Mouse (Mus musculus): Measurements from ENCODE around the gene Olfr819. TPM values are rescaled to one million over a fixed set of nuclear protein-coding genes. Genes with fewer than 3 reads are reported as not detected.

Olfr819 gene
- polyA plus RNA-seq (2015; fragmentation: Nextera tagmentation; extraction: Ambion mirVana): not detected in 2 replicates

GRCm38 (mm10) chr10:129967166-129967565 lies at the start of gene Olfr819:
Gene Olfr819, minus strand, starts transcription at chr10:129967266.

DNA sequence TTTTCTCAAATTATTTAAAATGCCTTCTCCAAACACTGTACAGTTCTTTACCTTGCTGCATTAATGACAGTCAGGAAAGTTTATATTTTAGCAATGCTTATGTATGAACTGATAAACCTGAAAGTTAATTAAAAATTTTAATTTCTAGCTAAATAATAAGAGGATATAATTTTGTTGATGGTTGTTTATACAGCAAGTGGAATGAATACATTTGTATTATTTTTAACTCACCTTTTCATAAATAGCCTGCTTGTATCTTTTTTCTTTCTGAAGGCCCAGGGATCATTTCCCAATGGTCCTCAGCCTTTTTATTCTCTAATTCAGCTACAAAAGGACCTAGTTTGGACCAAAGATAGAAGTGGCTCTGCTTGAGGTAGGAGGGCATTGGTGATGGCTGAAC lies 45.3 kb upstream of the Olfr819 start, which contains the start of gene Olfr820:
Gene Olfr820 (plus strand): TSS at position 301 of the 400 bp plus-strand sequence.

DNA sequence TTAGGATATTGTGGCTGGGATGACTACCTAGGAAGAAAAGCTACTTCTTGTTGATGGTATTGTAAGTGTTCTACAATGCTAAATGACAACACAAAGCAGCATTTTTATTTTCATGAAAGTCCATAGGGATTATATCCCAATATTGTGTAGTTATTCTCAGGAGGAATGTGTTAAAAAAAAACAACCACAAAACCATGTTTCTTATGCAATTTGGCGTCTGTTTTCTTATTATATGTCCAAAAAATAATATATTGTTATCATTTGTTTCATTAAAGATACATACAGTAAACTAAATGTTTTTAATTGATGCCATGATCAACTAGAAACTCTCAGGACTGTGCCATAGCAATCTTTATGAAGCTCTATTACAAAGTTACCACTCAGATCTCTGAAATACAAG lies 17.9 kb upstream of the Olfr819 start, which contains the start of gene Gm10310:
Gene Gm10310 (minus strand): TSS at position 101 of the 400 bp plus-strand sequence.

DNA sequence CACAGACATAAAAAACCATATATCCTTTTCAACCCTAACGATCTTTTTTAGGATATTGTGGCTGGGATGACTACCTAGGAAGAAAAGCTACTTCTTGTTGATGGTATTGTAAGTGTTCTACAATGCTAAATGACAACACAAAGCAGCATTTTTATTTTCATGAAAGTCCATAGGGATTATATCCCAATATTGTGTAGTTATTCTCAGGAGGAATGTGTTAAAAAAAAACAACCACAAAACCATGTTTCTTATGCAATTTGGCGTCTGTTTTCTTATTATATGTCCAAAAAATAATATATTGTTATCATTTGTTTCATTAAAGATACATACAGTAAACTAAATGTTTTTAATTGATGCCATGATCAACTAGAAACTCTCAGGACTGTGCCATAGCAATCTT lies 9.0 kb upstream of the Olfr819 start, which contains the start of gene Olfr247:
Gene Olfr247 (minus strand): TSS at position 101 of the 400 bp plus-strand sequence.

DNA sequence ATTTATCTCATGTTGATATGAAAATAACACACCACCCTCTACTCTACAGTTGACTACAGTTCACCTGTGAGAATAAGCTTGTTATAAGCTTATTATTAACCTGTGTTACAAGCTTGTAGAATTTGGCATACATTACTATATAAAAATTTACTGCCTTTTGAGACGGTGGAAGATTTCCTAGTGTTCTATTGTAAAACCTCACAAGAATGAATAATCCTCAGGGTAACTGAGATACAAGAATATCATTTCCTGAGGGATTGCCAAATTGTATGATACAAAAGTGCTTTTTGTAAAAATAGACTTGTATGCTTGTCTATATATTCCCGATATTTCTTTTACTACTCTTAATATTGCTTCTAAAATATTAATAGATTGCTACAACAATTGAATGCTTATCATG lies 18.1 kb downstream of the Olfr819 start, which contains the start of gene Olfr818:
Gene Olfr818 (minus strand): TSS at position 101 of the 400 bp plus-strand sequence.

DNA sequence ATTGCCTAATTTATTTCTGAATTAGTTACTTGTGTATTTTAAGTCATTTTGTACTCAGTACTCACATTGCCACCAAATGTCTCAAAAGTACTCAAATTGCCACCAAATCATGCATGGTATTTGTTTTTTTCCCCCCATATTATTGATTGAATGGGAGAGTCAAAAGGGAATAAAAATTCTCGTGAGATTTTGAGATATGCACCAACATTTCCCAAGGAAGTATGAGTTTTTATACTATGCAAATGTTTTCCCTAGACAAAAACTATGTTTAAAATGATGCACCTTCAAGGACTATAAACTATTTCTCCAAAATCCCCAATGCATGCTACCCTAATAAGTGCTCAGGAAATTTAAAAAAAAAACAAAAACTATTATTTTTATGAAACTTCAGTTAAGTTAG lies 51.6 kb downstream of the Olfr819 start, which contains the start of gene Olfr816:
Gene Olfr816 (minus strand): TSS at position 101 of the 400 bp plus-strand sequence.

Other genes with a start within 250 kb of the Olfr819 start
- gene Olfr805, start 237.9 kb downstream of the Olfr819 start, polyA plus RNA-seq (2015; fragmentation: Nextera tagmentation; extraction: Ambion mirVana): not detected in 2 replicates
- not detected in 2 replicates for gene Olfr806, start 225.3 kb downstream of the Olfr819 start, polyA plus RNA-seq (2015; fragmentation: Nextera tagmentation; extraction: Ambion mirVana)
- gene Olfr807, start 209.5 kb downstream of the Olfr819 start, polyA plus RNA-seq (2015; fragmentation: Nextera tagmentation; extraction: Ambion mirVana): not detected in 2 replicates
- gene Olfr808, start 201.8 kb downstream of the Olfr819 start, polyA plus RNA-seq (2015; fragmentation: Nextera tagmentation; extraction: Ambion mirVana): not detected in 2 replicates
- gene Olfr809, start 192.6 kb downstream of the Olfr819 start, polyA plus RNA-seq (2015; fragmentation: Nextera tagmentation; extraction: Ambion mirVana): not detected in 2 replicates
- not detected in 2 replicates for gene Olfr810, start 172.3 kb downstream of the Olfr819 start, polyA plus RNA-seq (2015; fragmentation: Nextera tagmentation; extraction: Ambion mirVana)
- gene Olfr811, start 162.9 kb downstream of the Olfr819 start, polyA plus RNA-seq (2015; fragmentation: Nextera tagmentation; extraction: Ambion mirVana): not detected in 2 replicates
- gene Olfr812, start 121.2 kb downstream of the Olfr819 start, polyA plus RNA-seq (2015; fragmentation: Nextera tagmentation; extraction: Ambion mirVana): not detected in 2 replicates
- gene Olfr813, start 111.9 kb downstream of the Olfr819 start, polyA plus RNA-seq (2015; fragmentation: Nextera tagmentation; extraction: Ambion mirVana): not detected in 2 replicates
- gene Olfr814, start 87.4 kb downstream of the Olfr819 start, polyA plus RNA-seq (2015; fragmentation: Nextera tagmentation; extraction: Ambion mirVana): not detected in 2 replicates
- gene Olfr815, start 61.4 kb downstream of the Olfr819 start, polyA plus RNA-seq (2015; fragmentation: Nextera tagmentation; extraction: Ambion mirVana): not detected in 2 replicates
- gene Olfr816, start 51.7 kb downstream of the Olfr819 start, polyA plus RNA-seq (2015; fragmentation: Nextera tagmentation; extraction: Ambion mirVana): not detected in 2 replicates
- gene Olfr818, start 18.2 kb downstream of the Olfr819 start, polyA plus RNA-seq (2015; fragmentation: Nextera tagmentation; extraction: Ambion mirVana): not detected in 2 replicates
- gene Olfr247, start 8.9 kb upstream of the Olfr819 start, polyA plus RNA-seq (2015; fragmentation: Nextera tagmentation; extraction: Ambion mirVana): not detected in 2 replicates
- not detected in 2 replicates for gene Gm10310, start 17.8 kb upstream of the Olfr819 start, polyA plus RNA-seq (2015; fragmentation: Nextera tagmentation; extraction: Ambion mirVana)
- gene Olfr820, start 45.4 kb upstream of the Olfr819 start, polyA plus RNA-seq (2015; fragmentation: Nextera tagmentation; extraction: Ambion mirVana): not detected in 2 replicates
- not detected in 2 replicates for gene Olfr821, start 63.1 kb upstream of the Olfr819 start, polyA plus RNA-seq (2015; fragmentation: Nextera tagmentation; extraction: Ambion mirVana)
- not detected in 2 replicates for gene Olfr822, start 103.9 kb upstream of the Olfr819 start, polyA plus RNA-seq (2015; fragmentation: Nextera tagmentation; extraction: Ambion mirVana)
- not detected in 2 replicates for gene Olfr823, start 148.1 kb upstream of the Olfr819 start, polyA plus RNA-seq (2015; fragmentation: Nextera tagmentation; extraction: Ambion mirVana)
- 0.03 TPM in 1 of 2 replicates, not detected in the other for gene Olfr824, start 162.7 kb upstream of the Olfr819 start, polyA plus RNA-seq (2015; fragmentation: Nextera tagmentation; extraction: Ambion mirVana)
- gene Olfr825, start 199.5 kb upstream of the Olfr819 start, polyA plus RNA-seq (2015; fragmentation: Nextera tagmentation; extraction: Ambion mirVana): not detected in 2 replicates
- gene Olfr826, start 216.9 kb upstream of the Olfr819 start, polyA plus RNA-seq (2015; fragmentation: Nextera tagmentation; extraction: Ambion mirVana): not detected in 2 replicates
- gene Olfr827, start 247.1 kb upstream of the Olfr819 start, polyA plus RNA-seq (2015; fragmentation: Nextera tagmentation; extraction: Ambion mirVana): not detected in 2 replicates